Mouse (Mus musculus) left cerebral cortex, postnatal 25 days (tissue): ENCODE results near the gene Brsk1. TPM values are rescaled to one million over a fixed set of nuclear protein-coding genes. Genes with fewer than 3 reads are reported as not detected.

Experiments
- DNase-seq, 2 experiments: peaks; one replicate each; pipeline ENCODE4 v3.0.0; 2022; ENCODE audit warnings: low spot score in 2 of 2, mixed read lengths in 1 of 2
- intact Hi-C: fragments of 180-260 bp; cut with DNase I; formaldehyde crosslinking; loops from one replicate; pipeline ENCODE4 v1.15.1; 2025
- total RNA-seq, 2 experiments: library from RNA; stranded (reverse); gene quantifications; 2 replicates each; pipeline ENCODE4 v1.2.3; 2021

Gene Brsk1
- total RNA-seq, 2 experiments from 2014 or later = 394 to 407 TPM

DNA sequence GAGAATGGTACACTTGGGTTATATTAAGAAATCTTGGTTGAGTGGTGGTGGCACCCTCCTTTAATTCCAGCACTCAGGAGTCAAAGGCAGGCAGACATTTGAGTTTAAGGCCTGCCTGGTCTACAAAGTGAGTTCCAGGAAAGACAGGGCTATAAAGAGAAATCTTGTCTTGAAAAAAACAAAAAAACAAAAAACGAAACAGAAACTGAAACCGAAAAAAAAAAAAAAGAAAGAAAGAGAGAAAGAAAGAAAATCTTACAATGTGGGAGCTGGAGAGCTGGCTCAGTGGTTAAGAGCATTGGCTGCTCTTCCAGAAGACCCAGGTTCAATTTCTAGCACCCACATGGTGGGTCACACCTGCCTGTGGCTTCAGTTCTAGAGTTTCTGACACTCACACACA, 26.7 kb upstream of the Brsk1 start:
- intact Hi-C loops = no loop called here
- no peak for DNase-seq

- DNase-seq = no peak
- intact Hi-C loops = no loop called here
These were observed 23.5 kb upstream of the Brsk1 start for GRCm38 (mm10) chr7:4666871-4667270.

DNA sequence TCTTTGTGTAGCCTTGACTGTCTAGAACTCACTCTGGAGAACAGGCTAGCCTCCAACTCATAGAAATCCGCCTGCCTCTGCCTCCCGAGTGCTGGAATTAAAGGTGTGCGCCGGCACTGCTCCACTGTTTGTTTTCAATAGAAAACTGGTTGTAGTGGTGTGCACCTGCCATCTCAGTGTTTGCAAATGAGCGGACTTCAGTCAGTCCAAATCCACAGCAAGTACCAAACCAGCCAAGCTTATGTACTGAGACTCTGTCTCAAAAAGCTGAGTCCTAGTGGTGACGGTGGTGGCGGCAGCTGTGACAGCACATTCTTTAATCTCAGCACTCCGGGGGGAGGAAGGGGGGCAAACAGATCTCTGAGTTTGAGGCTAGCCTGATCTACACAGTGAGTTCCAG, 21.9 kb upstream of the Brsk1 start:
- no peak for DNase-seq
- intact Hi-C loops = no loop called here

GRCm38 (mm10) chr7:4669156-4669555, 21.2 kb upstream of the Brsk1 start:
- DNase-seq = no peak

GRCm38 (mm10) chr7:4670655-4671255, 19.6 kb upstream of the Brsk1 start:
- intact Hi-C loops = no loop called here
- DNase-seq = no peak

More at GRCm38 (mm10) chr7:4669156-4669555, 21.2 kb upstream of the Brsk1 start:
- intact Hi-C loops = no loop called here

GRCm38 (mm10) chr7:4671956-4672355, 18.4 kb upstream of the Brsk1 start:
- DNase-seq = no peak

GRCm38 (mm10) chr7:4674114-4674731, 16.2 kb upstream of the Brsk1 start:
- intact Hi-C loops = no loop called here
- no peak for DNase-seq

More at GRCm38 (mm10) chr7:4671956-4672355, 18.4 kb upstream of the Brsk1 start:
- intact Hi-C loops = no loop called here

GRCm38 (mm10) chr7:4675200-4675599, 15.2 kb upstream of the Brsk1 start:
- intact Hi-C loops = no loop called here
- DNase-seq = no peak

GRCm38 (mm10) chr7:4683307-4683706, 7.1 kb upstream of the Brsk1 start:
- no peak for DNase-seq
- intact Hi-C loops = no loop called here

DNA sequence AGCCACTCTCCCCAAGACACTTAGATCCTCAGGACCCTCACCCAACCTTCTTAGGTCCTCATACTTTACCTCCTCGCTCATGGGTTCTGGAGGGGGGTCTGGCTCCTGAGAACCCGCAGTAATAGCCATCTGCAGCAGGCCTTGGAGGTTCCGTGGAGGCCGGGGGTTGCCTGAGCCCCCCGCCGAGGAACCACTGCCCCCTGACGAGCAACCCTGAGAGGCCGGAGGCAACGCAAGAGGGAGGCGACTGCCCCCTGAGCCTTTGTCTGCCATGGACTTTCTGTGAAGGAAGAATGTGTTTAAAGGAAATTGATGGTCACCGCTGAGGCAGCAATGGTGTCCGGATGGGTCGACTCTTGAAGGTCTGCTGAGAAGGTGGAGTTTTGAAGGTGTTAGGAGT, 6.2 kb upstream of the Brsk1 start:
- intact Hi-C loops = no loop called here
- no peak for DNase-seq

- DNase-seq = peak; percentile 94 to 96
- intact Hi-C loops = no loop called here
These were observed 5.6 kb upstream of the Brsk1 start, which contains the start of gene Hspbp1 for GRCm38 (mm10) chr7:4684632-4685417. Gene Hspbp1 (minus strand): TSS chr7:4685068.

- intact Hi-C loops = loop anchor here (1.0 to 2.0 kb wide), 2 partner anchors 32 to 98 kb away; partner anchors contain the start of genes Ppp6r1 and Tmem238
- DNase-seq = peak; percentile 37 to 45
These were observed 698 bp downstream of the Brsk1 start for GRCm38 (mm10) chr7:4690951-4691653.

DNA sequence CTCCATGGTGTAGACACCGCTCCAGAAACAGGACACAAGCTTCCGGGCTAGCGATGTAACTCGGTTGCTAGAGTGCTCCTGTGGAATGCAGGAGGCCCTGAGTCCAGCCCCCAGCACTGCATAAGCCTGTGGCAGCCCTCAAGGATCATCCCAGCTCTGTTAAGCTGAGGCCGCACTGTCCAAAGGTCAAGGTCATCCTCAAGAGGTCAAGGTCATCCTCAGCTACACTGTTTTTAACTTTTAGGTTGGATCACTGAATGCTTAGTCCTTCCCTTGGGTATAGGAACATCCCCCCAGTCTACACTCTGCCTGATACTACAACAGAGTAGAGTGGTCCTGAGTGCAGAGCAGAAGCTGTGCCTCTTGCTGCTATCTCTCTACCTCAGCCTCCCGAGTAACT, 2.6 kb downstream of the Brsk1 start:
- DNase-seq = no peak
- intact Hi-C loops = no loop called here

GRCm38 (mm10) chr7:4702334-4702733, 11.9 kb downstream of the Brsk1 start:
- intact Hi-C loops = no loop called here

GRCm38 (mm10) chr7:4703195-4703594, 12.8 kb downstream of the Brsk1 start:
- intact Hi-C loops = no loop called here
- no peak for DNase-seq

More at GRCm38 (mm10) chr7:4702334-4702733, 11.9 kb downstream of the Brsk1 start:
- no peak for DNase-seq

- intact Hi-C loops = no loop called here
- DNase-seq = no peak
These were observed 14.7 kb downstream of the Brsk1 start for GRCm38 (mm10) chr7:4705098-4705497.

- DNase-seq = no peak
- intact Hi-C loops = no loop called here
These were observed 22.2 kb downstream of the Brsk1 start for GRCm38 (mm10) chr7:4712594-4712993.

GRCm38 (mm10) chr7:4716955-4717354, 26.6 kb downstream of the Brsk1 start:
- intact Hi-C loops = no loop called here
- no peak for DNase-seq

GRCm38 (mm10) chr7:4719276-4719675, 28.9 kb downstream of the Brsk1 start:
- intact Hi-C loops = no loop called here
- DNase-seq = no peak

- intact Hi-C loops = no loop called here
These were observed 33.1 kb downstream of the Brsk1 start for GRCm38 (mm10) chr7:4723508-4723907.

More at GRCm38 (mm10) chr7:4723508-4723907, 33.1 kb downstream of the Brsk1 start:
- peak; percentile 51 to 72 for DNase-seq
